Mouse (Mus musculus) c-Kit-positive CD71-positive TER-119-negative erythroid progenitor cells, embryonic 14.5 days (primary cell): Measurements from ENCODE around the gene Mcoln3.

Source experiments
- DNase-seq: peaks from one replicate; pipeline ENCODE4 v3.0.0-alpha.2; 2013; ENCODE audit warnings: low read depth

Mcoln3 gene

DNA sequence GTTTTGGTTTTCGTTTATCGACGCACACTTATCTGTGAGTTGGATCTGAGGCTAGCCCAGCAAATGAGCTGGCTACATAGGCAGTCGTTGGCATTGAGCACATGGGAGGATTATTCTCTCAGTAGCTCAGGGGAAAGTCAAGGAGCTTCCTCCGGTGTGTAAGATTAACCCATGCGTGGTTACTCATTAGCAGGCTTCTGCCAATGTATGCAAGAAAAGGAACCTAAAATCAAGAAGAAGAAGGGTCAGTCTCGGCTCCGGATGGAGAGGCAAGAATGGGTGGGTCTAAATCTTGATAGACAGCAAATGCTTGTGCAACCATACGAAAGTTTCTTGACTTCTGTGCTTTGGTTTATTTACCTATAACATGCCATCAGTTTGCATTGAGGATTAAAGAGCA is 57.0 kb downstream of the Mcoln3 start:
- DNase-seq: no peak

DNA sequence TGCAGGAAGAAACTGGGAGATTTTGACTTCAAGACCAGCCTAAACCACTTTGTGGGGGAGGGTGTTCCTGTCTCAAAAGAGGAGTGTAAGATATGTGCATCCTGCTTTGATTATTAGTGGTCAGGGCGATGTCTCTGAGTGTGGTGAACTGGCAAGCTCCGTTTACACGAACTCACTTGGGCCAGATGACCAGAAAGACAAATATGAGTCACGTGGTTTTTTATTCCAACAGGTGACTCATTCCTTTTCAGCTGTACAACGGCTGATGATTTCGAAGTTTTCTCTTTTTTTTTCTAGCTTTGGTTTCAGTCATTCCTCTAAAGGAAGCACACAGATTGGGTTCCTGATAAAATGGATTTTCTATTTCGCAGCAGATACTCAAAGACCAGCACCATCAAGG is 60.0 kb downstream of the Mcoln3 start:
- DNase-seq: no peak

DNA sequence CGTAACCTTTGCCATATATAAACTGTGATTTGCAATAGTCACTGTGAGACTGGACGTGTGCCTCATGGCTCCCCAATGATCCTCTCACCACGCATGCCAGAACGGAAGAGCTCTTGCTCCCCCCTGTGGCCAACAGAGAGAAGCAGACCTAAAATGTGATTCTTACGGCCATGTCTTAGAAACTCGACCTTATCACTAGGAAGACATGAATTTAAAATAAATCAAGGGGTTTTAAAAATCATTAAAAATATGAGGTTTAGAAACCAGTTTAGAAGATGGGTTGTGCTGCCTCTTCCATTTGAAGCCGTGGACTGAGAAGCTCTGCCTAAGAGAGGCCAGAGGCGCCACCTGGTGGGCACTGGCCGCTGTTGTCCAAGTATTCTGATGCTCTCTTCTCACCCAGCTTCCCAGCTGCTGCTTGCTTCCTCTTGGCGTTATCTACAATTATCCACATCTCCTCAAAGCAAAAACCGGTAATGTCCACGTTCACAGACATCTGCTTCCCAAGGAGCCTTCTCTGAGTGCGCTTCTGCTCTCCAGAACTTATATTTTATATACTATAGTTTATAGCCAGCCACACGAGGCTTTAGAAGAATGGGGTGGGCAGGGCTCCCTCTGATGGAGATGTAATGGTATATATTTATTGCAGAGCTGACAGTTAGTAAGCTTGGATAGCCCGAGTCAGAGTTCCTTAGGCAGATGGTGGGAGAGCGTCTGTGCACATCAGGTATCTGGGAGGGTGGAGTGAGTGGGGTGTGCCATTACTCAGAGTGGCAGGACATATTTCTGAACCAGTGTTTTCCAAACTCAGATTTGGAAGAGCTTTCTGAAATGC is 60.7 kb downstream of the Mcoln3 start:
- peak; percentile 60 for DNase-seq

DNA sequence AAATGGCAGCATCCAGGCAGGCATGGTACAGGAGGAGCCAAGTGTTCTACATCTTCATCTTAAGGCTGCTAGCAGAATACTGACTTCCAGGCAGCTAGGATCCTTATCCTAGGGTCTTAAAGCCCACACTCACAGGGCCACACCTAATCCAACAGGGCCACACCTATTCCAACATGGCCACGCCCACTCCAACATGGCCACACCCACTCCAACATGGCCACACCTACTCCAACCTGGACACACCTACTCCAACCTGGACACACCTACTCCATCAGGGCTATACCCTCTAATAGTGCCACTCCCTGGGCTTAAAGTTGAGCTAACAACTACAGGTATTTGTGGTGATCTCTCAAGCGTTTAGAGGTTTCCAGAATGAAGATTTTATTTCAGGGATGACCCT is 63.1 kb downstream of the Mcoln3 start:
- no peak for DNase-seq

DNA sequence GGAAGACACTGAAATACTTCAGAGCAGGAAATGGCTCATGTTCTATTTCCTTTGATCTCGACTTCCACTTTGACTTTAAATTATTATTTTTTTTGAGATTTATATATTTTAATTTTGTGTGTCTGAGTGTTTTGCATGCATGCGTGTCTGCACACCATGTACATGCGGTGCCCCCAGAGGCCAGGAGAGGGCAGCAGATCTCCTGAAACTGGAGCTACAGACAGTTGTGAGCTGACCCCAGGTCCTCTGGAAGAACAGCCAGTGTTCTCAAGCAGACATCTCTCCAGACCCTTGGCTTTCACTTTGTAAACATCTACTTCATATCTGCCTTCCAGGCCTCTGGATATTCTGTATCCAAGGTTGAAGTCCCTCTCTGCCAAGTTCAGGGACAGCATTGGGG is 63.7 kb downstream of the Mcoln3 start:
- DNase-seq: peak; percentile 23

DNA sequence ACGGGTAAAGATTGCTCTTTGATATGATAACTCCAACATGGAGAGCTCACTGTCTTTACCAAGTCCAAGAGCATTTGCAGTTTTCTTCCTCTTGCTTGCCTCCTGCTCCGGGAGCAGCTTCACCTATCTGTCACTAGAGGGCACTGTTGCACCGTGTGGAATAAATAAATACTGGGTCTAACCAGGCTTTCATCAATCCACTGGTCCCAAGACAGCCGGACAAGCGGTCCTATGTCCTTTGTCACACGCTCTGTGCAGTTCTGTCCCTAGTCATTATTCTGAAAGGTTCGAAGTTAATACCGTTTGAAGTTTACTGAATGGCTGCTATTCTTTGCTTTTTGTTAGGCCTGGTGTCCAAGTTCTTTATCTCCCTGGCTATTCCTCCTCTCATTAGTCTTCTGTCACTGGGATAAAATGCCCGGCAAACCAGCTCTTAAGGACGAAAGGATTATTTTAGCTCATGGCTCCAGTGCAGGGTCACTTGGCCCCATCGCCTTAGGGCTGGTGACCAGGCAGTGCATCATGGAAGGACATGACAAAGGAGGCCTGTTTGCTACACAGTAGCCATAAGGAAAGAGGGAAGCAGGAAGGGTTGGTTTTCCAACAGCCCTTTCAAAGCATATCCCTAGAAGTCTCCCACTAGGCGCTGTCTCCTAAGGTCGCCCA is 67.9 kb downstream of the Mcoln3 start:
- peak; percentile 40 for DNase-seq

DNA sequence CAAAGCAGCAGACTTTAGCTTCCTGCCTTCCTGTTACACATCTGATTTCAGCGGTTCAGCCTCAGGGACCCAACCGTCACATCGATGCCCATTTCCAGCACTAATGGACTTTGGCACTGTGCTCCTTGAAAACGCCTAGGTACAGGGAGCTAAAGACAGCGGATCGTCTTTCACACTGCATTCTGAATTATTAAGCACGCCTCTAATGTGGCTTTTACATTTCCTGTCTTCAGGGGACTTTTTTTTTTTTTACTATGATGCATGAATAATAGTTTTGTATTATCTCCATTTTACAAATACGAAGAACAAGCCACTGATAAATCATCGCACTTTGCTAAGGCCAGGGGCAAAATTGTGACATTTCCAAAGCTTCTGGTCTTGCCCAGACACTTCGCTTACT is 68.8 kb downstream of the Mcoln3 start:
- no peak for DNase-seq

DNA sequence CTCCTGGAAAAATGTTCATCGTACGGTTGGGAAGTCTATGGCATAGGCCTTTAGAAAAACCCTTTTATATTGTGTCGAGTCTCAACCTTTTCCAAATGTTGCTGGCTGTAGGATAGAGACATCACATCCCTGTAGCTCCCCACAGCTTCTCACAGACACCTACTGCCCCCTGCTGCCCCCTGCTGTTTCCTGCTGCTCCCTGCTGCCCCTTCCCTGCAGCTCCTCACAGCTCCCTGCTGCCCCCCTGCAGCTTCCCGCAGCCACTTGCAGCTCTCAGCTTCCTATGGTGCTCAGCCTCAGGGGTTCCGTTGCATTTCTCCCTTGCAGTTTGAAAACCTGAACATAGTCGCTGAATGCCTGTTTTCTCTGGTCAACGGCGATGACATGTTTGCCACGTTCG is 72.7 kb downstream of the Mcoln3 start:
- no peak for DNase-seq
